Mouse (Mus musculus): Measurements from ENCODE around the gene Gm7233. TPM values are rescaled to one million over a fixed set of nuclear protein-coding genes. Genes with fewer than 3 reads are reported as not detected.
"Not testable (repeated sequence)": the region's sequence is repeated elsewhere in the genome, so short reads cannot be mapped to it uniquely, and the experiment has no call there.

The Gm7233 gene
- 0.06 and 0.10 TPM in 2 replicates for polyA plus RNA-seq (2012; rRNA removed)

- not testable (repeated sequence) for H3K27ac ChIP-seq (ENCODE audit: insufficient read depth, low read length); H3K4me1 ChIP-seq (ENCODE audit: control insufficient read depth, insufficient read depth, low read length); H3K4me3 ChIP-seq (ENCODE audit: insufficient read depth, low read length)
Measured at GRCm38 (mm10) chr14:43179567-43179966, at the start of gene Gm7233. TSS of gene Gm7233 (plus strand) at chr14:43179867.

DNA sequence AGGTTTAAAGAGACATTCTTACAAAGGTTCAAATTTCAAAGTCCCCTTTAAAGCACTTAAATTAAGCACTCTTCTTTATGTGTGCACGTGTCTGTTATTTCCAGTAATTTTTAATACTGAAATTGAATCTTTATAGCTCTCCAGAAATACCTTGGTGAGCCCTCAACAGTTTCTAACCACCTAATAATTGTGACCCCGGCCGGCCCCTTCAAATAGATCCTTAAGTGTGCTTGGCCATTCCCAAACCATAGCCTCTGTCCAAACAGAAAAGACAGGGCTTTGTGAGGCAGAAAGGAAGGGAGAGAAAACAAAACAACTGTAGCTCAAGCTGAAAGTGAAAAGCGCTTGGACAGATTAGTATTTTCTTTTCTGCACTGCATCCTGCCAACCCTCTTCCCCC lies 12.5 kb upstream of the Gm7233 start:
- not testable (repeated sequence) for H3K27ac ChIP-seq (ENCODE audit: insufficient read depth, low read length); H3K4me1 ChIP-seq (ENCODE audit: control insufficient read depth, insufficient read depth, low read length); H3K4me3 ChIP-seq (ENCODE audit: insufficient read depth, low read length)

DNA sequence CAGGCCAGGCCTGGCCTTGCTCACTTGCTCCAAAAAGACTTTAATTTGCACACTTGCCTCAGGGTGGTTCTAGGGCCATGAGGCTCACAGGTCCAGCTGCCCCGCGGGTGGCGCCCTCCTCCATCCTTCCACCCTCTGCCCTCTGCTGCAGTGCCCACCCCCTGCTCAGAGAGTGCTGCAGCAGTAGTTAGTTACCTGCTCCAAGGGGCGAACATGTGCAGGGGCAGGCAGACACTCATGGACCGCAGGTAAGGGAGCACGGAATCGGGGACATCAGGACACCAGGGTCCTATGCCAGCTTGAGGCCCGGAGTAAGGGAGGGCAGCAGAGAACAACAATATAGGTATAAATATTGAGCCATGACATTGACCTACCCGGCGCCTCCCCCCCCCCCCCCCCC lies 11.7 kb upstream of the Gm7233 start:
- H3K27ac ChIP-seq (ENCODE audit: insufficient read depth, low read length) = not testable (repeated sequence)

GRCm38 (mm10) chr14:43168573-43169170 lies 11.0 kb upstream of the Gm7233 start:
- not testable (repeated sequence) for H3K27ac ChIP-seq (ENCODE audit: insufficient read depth, low read length); H3K4me3 ChIP-seq (ENCODE audit: insufficient read depth, low read length); H3K4me1 ChIP-seq (ENCODE audit: control insufficient read depth, insufficient read depth, low read length)

More for the DNA sequence above, 11.7 kb upstream of the Gm7233 start:
- not testable (repeated sequence) for H3K4me3 ChIP-seq (ENCODE audit: insufficient read depth, low read length); H3K4me1 ChIP-seq (ENCODE audit: control insufficient read depth, insufficient read depth, low read length)

DNA sequence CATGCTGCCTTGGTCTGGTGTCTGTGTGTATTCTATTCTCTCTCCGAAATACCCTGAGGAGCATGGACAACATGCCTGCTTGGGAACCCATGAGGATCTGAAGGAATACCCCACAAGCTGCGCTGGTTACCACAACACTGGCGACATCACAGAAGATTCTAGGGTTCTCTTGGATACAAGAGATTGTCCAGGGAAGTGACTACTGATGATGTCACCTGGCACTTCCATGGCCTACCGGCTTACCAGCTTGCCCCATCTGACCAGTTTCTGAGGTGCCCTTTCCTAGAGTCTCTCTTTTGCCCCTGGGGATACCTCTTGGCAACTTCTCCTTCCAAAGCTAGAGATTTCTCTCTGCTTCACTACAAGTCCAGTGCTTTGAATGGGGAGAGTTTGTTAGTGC lies 55.5 kb downstream of the Gm7233 start, which contains the start of gene Gm8122:
Gm8122 (minus strand) TSS at position 101 of the 400 bp plus-strand sequence.
- H3K4me1 ChIP-seq (ENCODE audit: control insufficient read depth, insufficient read depth, low read length); H3K4me3 ChIP-seq (ENCODE audit: insufficient read depth, low read length); H3K27ac ChIP-seq (ENCODE audit: insufficient read depth, low read length): not testable (repeated sequence)

Other genes with a start within 250 kb of the Gm7233 start
- gene Gm8082, start 186.2 kb upstream of the Gm7233 start, polyA plus RNA-seq (2012; rRNA removed) = not detected in 2 replicates
- gene Gm10376, start 164.2 kb upstream of the Gm7233 start, polyA plus RNA-seq (2012; rRNA removed) = not detected in 2 replicates
- gene Gm8094, start 103.2 kb upstream of the Gm7233 start, polyA plus RNA-seq (2012; rRNA removed) = not detected in 2 replicates
- gene Gm8104, start 79.3 kb upstream of the Gm7233 start, polyA plus RNA-seq (2012; rRNA removed) = 0.08 TPM in 2 replicates
- gene Gm8122, start 55.4 kb downstream of the Gm7233 start, polyA plus RNA-seq (2012; rRNA removed) = not detected in 2 replicates
- not detected in 2 replicates for gene Gm8126, start 78.8 kb downstream of the Gm7233 start, polyA plus RNA-seq (2012; rRNA removed)
- gene Gm9732, start 95.2 kb downstream of the Gm7233 start, polyA plus RNA-seq (2012; rRNA removed) = 0.08 TPM in 1 of 2 replicates, not detected in the other
- gene Gm8127, start 114.0 kb downstream of the Gm7233 start, polyA plus RNA-seq (2012; rRNA removed) = not detected in 2 replicates
- gene 1700001F09Rik, start 167.9 kb downstream of the Gm7233 start, polyA plus RNA-seq (2012; rRNA removed) = not detected in 2 replicates
- gene Gm8138, start 236.5 kb downstream of the Gm7233 start, polyA plus RNA-seq (2012; rRNA removed) = not detected in 2 replicates

Data from cortical plate, adult 2 months (tissue).